ENCODE assay signal across 18 mouse cellular contexts in the genomic region with DNA sequence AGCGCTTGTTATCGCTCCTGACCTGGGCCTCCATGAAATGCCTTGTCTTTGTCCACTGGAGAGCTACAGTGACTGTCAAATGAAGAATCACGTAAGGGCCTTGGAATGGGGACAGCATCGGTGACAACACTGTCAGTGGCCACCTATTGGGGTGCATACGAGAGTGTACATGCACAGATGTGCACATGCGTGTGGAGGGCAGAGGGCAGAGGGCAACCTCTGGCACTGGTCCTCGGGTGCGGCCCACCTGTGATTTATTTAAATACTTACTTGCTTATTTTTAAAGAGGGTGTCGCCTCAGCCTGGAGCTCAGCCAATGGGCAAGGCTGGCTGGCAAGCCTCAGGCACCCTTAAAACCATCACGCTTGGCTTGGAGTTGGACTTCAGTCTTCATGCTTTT. TPM values are rescaled to one million over a fixed set of nuclear protein-coding genes. Genes with fewer than 3 reads are reported as not detected.
DNase-seq lines count a peak whose midpoint lies in the region; ATAC-seq lines count a peak whose summit lies in the region.
"Had no signal": no experiment of that assay in that cellular context is flagged by ENCODE, and none has a peak within 500 bp of the region (broad histone marks: within the 10 kb centered on the region; RNA-seq: fewer than 3 reads in every experiment).

No protein-coding gene starts in this region.

- H3K9me3 ChIP-seq in limb, embryonic 15.5 days: no peaks in the 10 kb centered on the region
- no peaks in the 10 kb centered on the region for H3K9me3 ChIP-seq in limb, embryonic 10.5 days (replicated peaks)
- H3K9me3 ChIP-seq: forebrain, embryonic 15.5 days; G1E; heart, embryonic 15.5 days; hindbrain, embryonic 15.5 days had no signal

- H3K36me3 ChIP-seq in limb, embryonic 15.5 days: no peaks in the 10 kb centered on the region
- no peaks in the 10 kb centered on the region for H3K36me3 ChIP-seq in limb, embryonic 10.5 days
- H3K36me3 ChIP-seq: forebrain, embryonic 15.5 days; G1E; heart, embryonic 15.5 days; hindbrain, embryonic 15.5 days had no signal

- no peak overlapping the region for H3K4me3 ChIP-seq in limb, embryonic 15.5 days
- no peak overlapping the region for H3K4me3 ChIP-seq in limb, embryonic 10.5 days
- H3K4me3 ChIP-seq: forebrain, embryonic 15.5 days; heart, embryonic 15.5 days; hindbrain, embryonic 15.5 days had no signal

- DNase-seq in adrenal gland, adult 8-10 months: peak; percentile 7
- no peak for DNase-seq in adrenal gland, postnatal 36 days
- DNase-seq in gastrocnemius, postnatal 25 days: peak; percentile 5
- no peak for DNase-seq in gastrocnemius, postnatal 10 days
- DNase-seq in limb, embryonic 10.5 days (ENCODE audit: low spot score): no peak
- peak; percentile 3 for DNase-seq in ovary, postnatal 36 days (ENCODE audit: low spot score)
- no peak for DNase-seq in ovary, postnatal 14 days (ENCODE audit: low spot score)
- DNase-seq: adrenal gland, postnatal 25 days; B cell, adult 2 months; cerebellum, adult 2 months; heart, adult 18-20 months had no signal

- ATAC-seq in limb, embryonic 15.5 days (ENCODE audit: insufficient number of reproducible peaks, low FRiP score, low TSS enrichment, low read depth): no peak
- ATAC-seq: CD4-positive, CD25-positive, alpha-beta regulatory T cell, adult 4 months; forebrain, embryonic 15.5 days had no signal

- no peak overlapping the region for H3K9ac ChIP-seq in limb, embryonic 15.5 days
- H3K9ac ChIP-seq: forebrain, embryonic 15.5 days; heart, embryonic 15.5 days; hindbrain, embryonic 15.5 days had no signal

- H3K4me2 ChIP-seq in limb, embryonic 15.5 days: no peak overlapping the region
- H3K4me2 ChIP-seq: forebrain, embryonic 15.5 days; heart, embryonic 11.5 days; heart, embryonic 15.5 days; hindbrain, embryonic 15.5 days had no signal

- H3K27ac ChIP-seq in limb, embryonic 15.5 days: peak overlapping the region; percentile 89; the same call in 1 of the 2 replicates
- no peak overlapping the region for H3K27ac ChIP-seq in limb, embryonic 10.5 days
- H3K27ac ChIP-seq: forebrain, embryonic 15.5 days; hindbrain, embryonic 15.5 days had no signal

- H3K27me3 ChIP-seq in limb, embryonic 15.5 days: no peaks in the 10 kb centered on the region
- no peaks in the 10 kb centered on the region for H3K27me3 ChIP-seq in limb, embryonic 10.5 days (ENCODE audit: low read depth, poor library complexity, severe bottlenecking)
- H3K27me3 ChIP-seq: forebrain, embryonic 15.5 days; heart, embryonic 15.5 days; hindbrain, embryonic 15.5 days had no signal

- peaks cover 17% of the 10 kb centered on the region for H3K4me1 ChIP-seq in limb, embryonic 15.5 days
- peaks cover 11% of the 10 kb centered on the region; the same call in 1 of the 2 replicates for H3K4me1 ChIP-seq in limb, embryonic 10.5 days
- H3K4me1 ChIP-seq: forebrain, embryonic 15.5 days; hindbrain, embryonic 15.5 days had no signal

- WGBS in limb, embryonic 15.5 days: 77% methylated on average over 10 of the region's 10 CpGs
- WGBS in limb, embryonic 10.5 days: 92% methylated on average over 10 of the region's 10 CpGs

RNA-seq across cellular contexts. Expression of gene Ptgis, which starts 22.0 kb away (rescaled TPM):
- total RNA-seq in adrenal gland, adult 8-10 months (2022): 10 to 100 TPM; 26.8 to 54.4 (median 40.8) TPM
- total RNA-seq in adrenal gland, postnatal 36 days (2021): 10 to 100 TPM; 24.7 to 31.7 TPM
- total RNA-seq in gastrocnemius, postnatal 25 days (2021): 1 to 10 TPM; 4.2 to 5.5 TPM
- 10 to 100 TPM; 13.7 to 17.8 TPM for total RNA-seq in gastrocnemius, postnatal 10 days (2021)
- polyA plus RNA-seq in limb, embryonic 15.5 days (2015; fragmentation: Nextera tagmentation; extraction: Ambion mirVana): 35.7 and 44.6 TPM in 2 replicates
- polyA plus RNA-seq in limb, embryonic 10.5 days (2016; fragmentation: Nextera tagmentation; extraction: Ambion mirVana): 15.6 and 17.6 TPM in 2 replicates
- total RNA-seq: G1E had no signal
- polyA plus RNA-seq: G1E had no signal

Comparison
In these comparisons a context has a peak if more than half of its experiments do, and no peak if none do; other contexts are left out.
1. DNase-seq: peak in adrenal gland, adult 8-10 months (single experiment), gastrocnemius, postnatal 25 days (single experiment) and ovary, postnatal 36 days (single experiment); none in adrenal gland, postnatal 36 days (0 of 2), gastrocnemius, postnatal 10 days (single experiment), limb, embryonic 10.5 days (single experiment) and ovary, postnatal 14 days (single experiment).